Mouse (Mus musculus) thymus, adult 2 months (tissue): ENCODE results near the gene Kif1c. TPM values are rescaled to one million over a fixed set of nuclear protein-coding genes. Genes with fewer than 3 reads are reported as not detected.

Experiments
- DNase-seq: peaks from one replicate; pipeline ENCODE4 v3.0.0; 2021
- H3K27ac ChIP-seq: fragments of 200-500 bp; 2 replicates; pipeline ENCODE4 v1.5.1; 2012; ENCODE audit warnings: low read length, control low read depth; ENCODE audit not compliant: control insufficient read depth, insufficient read depth
- H3K27me3 ChIP-seq: fragments of 200-500 bp; 2 replicates; pipeline ENCODE4 v1.6.1; 2012; ENCODE audit warnings: mild to moderate bottlenecking, low read length, moderate library complexity, mixed read lengths; ENCODE audit not compliant: control insufficient read depth, insufficient read depth
- H3K36me3 ChIP-seq: fragments of 200-500 bp; 2 replicates; pipeline ENCODE4 v1.6.1; 2012; ENCODE audit warnings: mild to moderate bottlenecking, low read length, moderate library complexity; ENCODE audit not compliant: control insufficient read depth, insufficient read depth
- H3K4me1 ChIP-seq: fragments of 200-500 bp; replicated peaks from 2 replicates; pipeline ENCODE4 v1.6.1; 2012; ENCODE audit warnings: low read length; ENCODE audit not compliant: control insufficient read depth, insufficient read depth
- H3K4me3 ChIP-seq: fragments of 200-500 bp; 2 replicates; pipeline ENCODE4 v1.5.1; 2012; ENCODE audit warnings: mild to moderate bottlenecking, low read length, control low read depth, moderate library complexity; ENCODE audit not compliant: control insufficient read depth, insufficient read depth
- CTCF ChIP-seq: fragments of 200-500 bp; IDR thresholded peaks from 2 replicates; pipeline ENCODE4 v1.5.1; 2012; ENCODE audit warnings: mild to moderate bottlenecking, control low read depth, low read length, moderate library complexity, borderline replicate concordance; ENCODE audit not compliant: control insufficient read depth, poor library complexity, insufficient read depth; ENCODE audit errors: extremely low read depth
- POLR2A ChIP-seq: fragments of 200-500 bp; IDR thresholded peaks from 2 replicates; pipeline ENCODE4 v1.6.1; 2012; ENCODE audit warnings: mild to moderate bottlenecking, low read length, control low read depth, moderate library complexity; ENCODE audit not compliant: control insufficient read depth, poor library complexity, insufficient read depth; ENCODE audit errors: extremely low read depth
- WGBS: fragments of 180-500 bp; shearing (Covaris S2); methylation state at CpG from one replicate; pipeline ENCODE4 v1.1.7; 2018; 5-methylcytosine and 5-hydroxymethylcytosine counted together
- polyA plus RNA-seq: library from polyadenylated mRNA; depleted of rRNA; stranded (reverse); fragments of >200 nt; gene quantifications from 2 replicates; pipeline ENCODE4 v1.2.3, GENCODE M21; 2012

Kif1c gene
- polyA plus RNA-seq, 1 experiment = 32.1 TPM

GRCm38 (mm10) chr11:70688372-70688771 is 12.0 kb upstream of the Kif1c start:
- no peak for DNase-seq
- Histone ChIP-seq H3K36me3 (0 out of 2 replicates have a peak, but pooled peaks cover 3% of the 10 kb centered on the region), H3K27ac (no peak overlapping the region), H3K4me1 (peaks cover 10% of the 10 kb centered on the region), H3K4me3 (peak overlapping the region; percentile 77), H3K27me3 (no peaks in the 10 kb centered on the region)
- TF ChIP-seq POLR2A (no peak), CTCF (no peak)
- WGBS = 54% methylated on average over 8 of the region's 8 CpGs

GRCm38 (mm10) chr11:70689578-70689977 is 10.8 kb upstream of the Kif1c start:
- no peak for DNase-seq
- WGBS = 84% methylated on average over 4 of the region's 4 CpGs
- Histone ChIP-seq H3K4me3 (no peak overlapping the region), H3K27ac (no peak overlapping the region), H3K4me1 (peaks cover 10% of the 10 kb centered on the region), H3K27me3 (no peaks in the 10 kb centered on the region), H3K36me3 (no peaks in the 10 kb centered on the region)
- TF ChIP-seq POLR2A = no peak
- no peak for TF ChIP-seq CTCF

- no peaks in the 10 kb centered on the region for H3K36me3 ChIP-seq
- peaks cover 1% of the 10 kb centered on the region for H3K4me1 ChIP-seq
- TF ChIP-seq POLR2A (no peak), CTCF (no peak)
- H3K27me3 ChIP-seq = no peaks in the 10 kb centered on the region
- H3K27ac ChIP-seq = no peak overlapping the region
- H3K4me3 ChIP-seq = no peak overlapping the region
- DNase-seq = no peak
- 35% methylated on average over 3 of the region's 3 CpGs for WGBS
Observed at GRCm38 (mm10) chr11:70693504-70693903, 6.8 kb upstream of the Kif1c start.

- H3K36me3 ChIP-seq = no peaks in the 10 kb centered on the region
- no peak for DNase-seq
- H3K27ac ChIP-seq = no peak overlapping the region
- H3K4me3 ChIP-seq = no peak overlapping the region
- TF ChIP-seq POLR2A (no peak), CTCF (no peak)
- peaks cover 13% of the 10 kb centered on the region for H3K4me1 ChIP-seq
- no peaks in the 10 kb centered on the region for H3K27me3 ChIP-seq
- 82% methylated on average over 3 of the region's 3 CpGs for WGBS
Observed at GRCm38 (mm10) chr11:70697376-70697775, 3.0 kb upstream of the Kif1c start.

- no peak for DNase-seq
- Histone ChIP-seq H3K36me3 (no peaks in the 10 kb centered on the region), H3K4me1 (peaks cover 13% of the 10 kb centered on the region), H3K27ac (no peak overlapping the region), H3K4me3 (no peak overlapping the region), H3K27me3 (no peaks in the 10 kb centered on the region)
- WGBS = 74% methylated on average over 2 of the region's 2 CpGs
- no peak for TF ChIP-seq POLR2A
Observed at GRCm38 (mm10) chr11:70699051-70699450, 1.3 kb upstream of the Kif1c start.

GRCm38 (mm10) chr11:70700613-70701012 is 265 bp downstream of the Kif1c start:
- no peak for TF ChIP-seq CTCF
- TF ChIP-seq POLR2A = no peak
- Histone ChIP-seq H3K4me1 (peaks cover 13% of the 10 kb centered on the region), H3K4me3 (peak overlapping the region; percentile 79), H3K27me3 (no peaks in the 10 kb centered on the region), H3K27ac (no peak overlapping the region), H3K36me3 (peaks cover 13% of the 10 kb centered on the region; the same call in 1 of the 2 replicates)
- peak; percentile 56 for DNase-seq
- under 1% methylated on average over 34 of the region's 34 CpGs for WGBS
